Mouse (Mus musculus) CH12.LX (cell line): ENCODE measurements around the gene Unc119. TPM values are rescaled to one million over a fixed set of nuclear protein-coding genes. Genes with fewer than 3 reads are reported as not detected.

ENCODE experiments used
- DNase-seq: peaks from one replicate; pipeline ENCODE4 v3.0.0-alpha.2; 2013; ENCODE audit errors: extremely low read depth
- H3K27ac ChIP-seq: 2 replicates; pipeline ENCODE4 v1.5.1; 2012; ENCODE audit warnings: low read depth, mild to moderate bottlenecking, control low read depth, moderate library complexity; ENCODE audit not compliant: insufficient read depth
- H3K27me3 ChIP-seq: replicated peaks from 2 replicates; pipeline ENCODE3; 2012; ENCODE audit warnings: inconsistent platforms
- H3K36me3 ChIP-seq, 2 experiments: replicated peaks in 1 of 2; 2 replicates each; pipeline versions ENCODE3 to v1.6.1; 2012; ENCODE audit warnings: inconsistent platforms in 1 of 2, low read length in 1 of 2, mild to moderate bottlenecking in 1 of 2, mixed read lengths in 1 of 2, moderate library complexity in 1 of 2; ENCODE audit not compliant: control insufficient read depth in 1 of 2, insufficient read depth in 1 of 2
- H3K4me1 ChIP-seq, 2 experiments: 2 replicates each; pipeline ENCODE4 v1.6.1; 2012; ENCODE audit warnings: inconsistent platforms in 1 of 2, moderate library complexity in 1 of 2; ENCODE audit not compliant: insufficient read depth in 2 of 2, control insufficient read depth in 1 of 2
- H3K4me2 ChIP-seq: 2 replicates; pipeline ENCODE4 v1.6.1; 2012; ENCODE audit warnings: low read depth, mild to moderate bottlenecking, control low read depth; ENCODE audit not compliant: poor library complexity, insufficient read depth, severe bottlenecking
- H3K4me3 ChIP-seq, 3 experiments: fragments of 150-350 bp in 1 of 3; sonication (generic) in 1 of 3; replicated peaks in 1 of 3; 2 replicates each; pipeline versions ENCODE3 to v1.5.1; 2011 to 2012; ENCODE audit warnings: low read depth in 2 of 3, low read length in 2 of 3, mild to moderate bottlenecking in 2 of 3, moderate library complexity in 2 of 3, control low read depth in 1 of 3, improper control_type of control experiment in 1 of 3, inconsistent platforms in 1 of 3, mixed read lengths in 1 of 3; ENCODE audit not compliant: poor library complexity in 1 of 3
- H3K79me2 ChIP-seq: replicated peaks from 2 replicates; pipeline ENCODE4 v1.6.1; 2012; ENCODE audit warnings: mild to moderate bottlenecking, moderate library complexity; ENCODE audit not compliant: control insufficient read depth, poor library complexity, insufficient read depth, severe bottlenecking; ENCODE audit errors: extremely low read depth
- H3K9ac ChIP-seq: 2 replicates; pipeline ENCODE4 v1.6.1; 2012; ENCODE audit warnings: low read depth, mild to moderate bottlenecking, control low read depth, moderate library complexity; ENCODE audit not compliant: insufficient read depth
- H3K9me3 ChIP-seq: replicated peaks from 2 replicates; pipeline ENCODE3; 2012; ENCODE audit warnings: low read length, inconsistent platforms, mixed read lengths
- BHLHE40 ChIP-seq: IDR thresholded peaks from 2 replicates; pipeline ENCODE4 v1.6.1; 2011; ENCODE audit warnings: mild to moderate bottlenecking, low read depth, low read length, improper control_type of control experiment
- CHD2 ChIP-seq: IDR thresholded peaks from 2 replicates; pipeline ENCODE4 v1.6.1; 2011; ENCODE audit warnings: low read length, improper control_type of control experiment
- CTCF ChIP-seq, 2 experiments: IDR thresholded peaks in 1 of 2; conservative IDR thresholded peaks in 1 of 2; 2 replicates each; pipeline ENCODE4 v1.5.1; 2011 to 2012; ENCODE audit warnings: low read depth in 2 of 2, low read length in 2 of 2, improper control_type of control experiment in 1 of 2, inconsistent platforms in 1 of 2, mild to moderate bottlenecking in 1 of 2, moderate library complexity in 1 of 2
- E2F4 ChIP-seq: IDR thresholded peaks from 2 replicates; pipeline ENCODE4 v1.6.1; 2011; ENCODE audit warnings: low read depth, low read length, improper control_type of control experiment; ENCODE audit not compliant: insufficient replicate concordance
- ETS1 ChIP-seq: conservative IDR thresholded peaks from 2 replicates; pipeline ENCODE4 v1.6.1; 2012; ENCODE audit warnings: low read depth, mild to moderate bottlenecking, inconsistent platforms, low read length, improper control_type of control experiment, moderate library complexity
- HCFC1 ChIP-seq: IDR thresholded peaks from 2 replicates; pipeline ENCODE4 v1.6.1; 2012; ENCODE audit warnings: low read depth, mild to moderate bottlenecking, inconsistent platforms, low read length, improper control_type of control experiment
- IRF4 ChIP-seq: IDR thresholded peaks from 2 replicates; pipeline ENCODE4 v1.6.1; 2014; ENCODE audit warnings: low read depth, mild to moderate bottlenecking, inconsistent platforms, low read length, improper control_type of control experiment
- JUN ChIP-seq: IDR thresholded peaks from 2 replicates; pipeline ENCODE4 v1.6.1; 2011; ENCODE audit warnings: low read depth, mild to moderate bottlenecking, low read length, improper control_type of control experiment, moderate library complexity; ENCODE audit not compliant: insufficient read depth
- JUND ChIP-seq: conservative IDR thresholded peaks from 2 replicates; pipeline ENCODE4 v1.6.1; 2011; ENCODE audit warnings: low read depth, low read length, improper control_type of control experiment
- KAT2A ChIP-seq: IDR thresholded peaks from 2 replicates; pipeline ENCODE4 v1.6.1; 2012; ENCODE audit warnings: low read length, improper control_type of control experiment, inconsistent platforms; ENCODE audit not compliant: insufficient replicate concordance
- MAFK ChIP-seq: IDR thresholded peaks from 2 replicates; pipeline ENCODE4 v1.6.1; 2011; ENCODE audit warnings: low read length, improper control_type of control experiment; ENCODE audit not compliant: insufficient replicate concordance
- MAZ ChIP-seq: IDR thresholded peaks from 2 replicates; pipeline ENCODE4 v1.6.1; 2012; ENCODE audit warnings: low read depth, mild to moderate bottlenecking, inconsistent platforms, low read length, improper control_type of control experiment, moderate library complexity
- MYC ChIP-seq: IDR thresholded peaks from 2 replicates; pipeline ENCODE4 v1.6.1; 2011; ENCODE audit warnings: low read depth, mild to moderate bottlenecking, improper control_type of control experiment, low read length
- NELFE ChIP-seq: IDR thresholded peaks from 2 replicates; pipeline ENCODE4 v1.6.1; 2011; ENCODE audit warnings: low read depth, low read length, improper control_type of control experiment
- NRF1 ChIP-seq: IDR thresholded peaks from 2 replicates; pipeline ENCODE4 v1.6.1; 2014; ENCODE audit warnings: low read depth, mild to moderate bottlenecking, inconsistent platforms, low read length, improper control_type of control experiment, moderate library complexity
- POLR2AphosphoS2 ChIP-seq: IDR thresholded peaks from 2 replicates; pipeline ENCODE4 v1.6.1; 2011; ENCODE audit warnings: low read depth, low read length, improper control_type of control experiment
- SIN3A ChIP-seq: IDR thresholded peaks from 2 replicates; pipeline ENCODE4 v1.6.1; 2012; ENCODE audit warnings: low read length, improper control_type of control experiment, inconsistent platforms
- SMC3 ChIP-seq: IDR thresholded peaks from 2 replicates; pipeline ENCODE4 v1.6.1; 2011; ENCODE audit warnings: low read depth, low read length, improper control_type of control experiment
- USF1 ChIP-seq: IDR thresholded peaks from 2 replicates; pipeline ENCODE4 v1.6.1; 2014; ENCODE audit warnings: low read depth, mild to moderate bottlenecking, inconsistent platforms, low read length, improper control_type of control experiment
- ZC3H11A ChIP-seq: IDR thresholded peaks from 2 replicates; pipeline ENCODE4 v1.6.1; 2012; ENCODE audit warnings: low read depth, mild to moderate bottlenecking, inconsistent platforms, low read length, improper control_type of control experiment
- ZKSCAN1 ChIP-seq: IDR thresholded peaks from 2 replicates; pipeline ENCODE4 v1.6.1; 2012; ENCODE audit warnings: low read depth, inconsistent platforms, low read length, improper control_type of control experiment, borderline replicate concordance
- ZNF384 ChIP-seq: IDR thresholded peaks from 2 replicates; pipeline ENCODE4 v1.6.1; 2012; ENCODE audit warnings: low read depth, low read length, improper control_type of control experiment, inconsistent platforms
- dilution Hi-C: fragments of 300-500 bp; cut with MboI; formaldehyde crosslinking; loops from 2 replicates; pipeline ENCODE4 v1.14.3; 2020; ENCODE audit warnings: low sequenced_read_pairs; ENCODE audit not compliant: extremely low pct_unique_long_range_greater_than_20kb, extremely low pct_ligation_motif_present
- in situ Hi-C: fragments of 300-500 bp; cut with MboI; formaldehyde crosslinking; loops from 3 replicates; pipeline ENCODE4 v1.14.3; 2019; ENCODE audit warnings: low sequenced_read_pairs, low pct_ligation_motif_present, low pct_unique_long_range_greater_than_20kb, mixed read lengths
- polyA plus RNA-seq: library from polyadenylated mRNA; unstranded; fragments of >175 nt; gene quantifications from 2 replicates; pipeline ENCODE4 v1.2.1, GENCODE M21; 2012; ENCODE audit warnings: low read depth; ENCODE audit not compliant: insufficient read length
- total RNA-seq, 2 experiments: library from RNA; depleted of rRNA; stranded (reverse); fragments of 300-350 nt in 1 of 2; fragments of >200 nt in 1 of 2; gene quantifications; 2 replicates each; pipeline ENCODE4 v1.2.3; 2012 to 2014

Gene Unc119
- total and polyA plus RNA-seq, 3 experiments, result 81.6 to 227 (median 173) TPM

GRCm38 (mm10) chr11:78324000-78324785 lies 19.1 kb upstream of the Unc119 start:
- H3K9me3 ChIP-seq, result no peaks in the 10 kb centered on the region
- peaks cover 29 to 66% of the 10 kb centered on the region in 2 experiments for H3K36me3 ChIP-seq
- H3K4me3 ChIP-seq, result no peak overlapping the region
- TF ChIP-seq ZC3H11A (no peak), MAFK (no peak), MAZ (no peak), CTCF (conservative IDR thresholded peaks at IDR 0.05 in 1 of 2, IDR thresholded peaks at IDR 0.05 in 1 of 2; ENCODE audit: low read depth in 2 of 2, low read length in 2 of 2) (no peak), KAT2A (no peak), NELFE (no peak), E2F4 (no peak), USF1 (no peak), IRF4 (no peak), JUN (no peak), ZKSCAN1 (no peak), ETS1 (no peak), BHLHE40 (no peak), SIN3A (no peak), NRF1 (no peak)
- TF ChIP-seq, all 38 proteins: peak for 0
- Histone ChIP-seq H3K79me2 (peaks cover 4% of the 10 kb centered on the region; the same call in 1 of the 2 replicates), H3K4me2 (no peak overlapping the region), H3K27me3 (no peaks in the 10 kb centered on the region), H3K9ac (no peak overlapping the region), H3K27ac (no peak overlapping the region), H3K4me1 (peaks cover 8 to 29% of the 10 kb centered on the region in 2 experiments)
- dilution Hi-C loops (no loop called here), in situ Hi-C loops (no loop called here)
- DNase-seq, result no peak

DNA sequence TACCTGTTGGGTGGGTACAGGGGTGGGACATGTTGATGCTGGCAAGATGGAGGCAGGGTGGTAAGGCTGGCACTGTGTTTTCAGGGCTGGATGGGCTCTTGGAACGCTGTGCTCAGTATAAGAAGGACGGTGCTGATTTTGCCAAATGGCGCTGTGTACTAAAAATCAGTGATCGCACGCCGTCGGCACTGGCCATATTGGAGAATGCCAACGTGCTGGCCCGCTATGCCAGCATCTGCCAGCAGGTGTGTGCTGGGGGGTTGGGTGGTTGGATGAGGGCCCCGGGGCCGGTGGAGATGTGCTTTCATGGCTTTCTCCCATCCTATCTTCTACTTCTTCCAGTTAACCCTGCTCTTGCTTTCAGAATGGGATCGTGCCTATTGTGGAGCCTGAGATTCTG lies 18.3 kb upstream of the Unc119 start:
- no peak for TF ChIP-seq USF1
- no peak for TF ChIP-seq E2F4
- no peak for TF ChIP-seq CTCF (conservative IDR thresholded peaks at IDR 0.05 in 1 of 2, IDR thresholded peaks at IDR 0.05 in 1 of 2; ENCODE audit: low read depth in 2 of 2, low read length in 2 of 2)
- no peak for TF ChIP-seq SMC3
- no peak for TF ChIP-seq ZNF384
- TF ChIP-seq KAT2A, result no peak
- TF ChIP-seq MYC, result no peak
- TF ChIP-seq CHD2, result no peak
- no peak for TF ChIP-seq JUND
- TF ChIP-seq POLR2AphosphoS2, result no peak
- no peak for TF ChIP-seq JUN
- TF ChIP-seq NRF1, result no peak
- no peak for TF ChIP-seq HCFC1
- TF ChIP-seq NELFE, result no peak
- TF ChIP-seq, all 38 proteins: peak for 0
- no peak for DNase-seq
- Histone ChIP-seq H3K27me3 (no peaks in the 10 kb centered on the region), H3K36me3 (peaks cover 22 to 60% of the 10 kb centered on the region in 2 experiments), H3K4me1 (peaks cover 8 to 35% of the 10 kb centered on the region in 2 experiments), H3K4me3 (no peak overlapping the region), H3K79me2 (peaks cover 8% of the 10 kb centered on the region; the same call in 1 of the 2 replicates), H3K27ac (no peak overlapping the region), H3K4me2 (no peak overlapping the region), H3K9ac (no peak overlapping the region), H3K9me3 (no peaks in the 10 kb centered on the region)
- dilution Hi-C loops (no loop called here), in situ Hi-C loops (no loop called here)
